Mouse (Mus musculus): ENCODE measurements at regions not wholly inside any gene's neighbourhood (a gene's known extent, or its start where the extent isn't known, plus 50 kb on each side); places are given as distances from the start of the nearest gene placed in this dataset.

- TF ChIP-seq POLR2A (IDR thresholded peaks at IDR 0.05; ENCODE audit: extremely low read depth, insufficient read depth, low read length) (no peak), CTCF (IDR thresholded peaks at IDR 0.05; ENCODE audit: extremely low read depth, insufficient read depth, low read length) (peak; percentile 81)
Measured at GRCm38 (mm10) chr5:64505835-64506600, 297.2 kb upstream of the Klf3 start.
